Mouse (Mus musculus): ENCODE data around the gene Orai2. TPM values are rescaled to one million over a fixed set of nuclear protein-coding genes. Genes with fewer than 3 reads are reported as not detected.

The Orai2 gene
- total and polyA plus RNA-seq, 2 experiments from 2014 or later = 56.8 to 122 TPM

GRCm38 (mm10) chr5:136109042-136109441 is 61.5 kb downstream of the Orai2 start:
- H3K4me3 ChIP-seq (ENCODE audit: low read length) = no peak overlapping the region
- H3K4me2 ChIP-seq (ENCODE audit: low read depth, low read length) = no peak overlapping the region
- no peak overlapping the region for H3K27ac ChIP-seq
- DNase-seq (ENCODE audit: low spot score) (no peak), ATAC-seq (no peak)
- H3K4me1 ChIP-seq (ENCODE audit: insufficient read depth, low read length) = no peaks in the 10 kb centered on the region
- WGBS = 81% methylated on average over 3 of the region's 3 CpGs
- no peak for TF ChIP-seq CTCF (IDR thresholded peaks at IDR 0.05; ENCODE audit: low read depth)
- H3K9ac ChIP-seq (replicated peaks; ENCODE audit: low read length) = no peak overlapping the region
- H3K9me3 ChIP-seq (ENCODE audit: low read length) = no peaks in the 10 kb centered on the region
- no peaks in the 10 kb centered on the region for H3K36me3 ChIP-seq (ENCODE audit: insufficient read depth, low read length)
- no peaks in the 10 kb centered on the region for H3K27me3 ChIP-seq (ENCODE audit: insufficient read depth, low read length)

- Histone ChIP-seq H3K4me3 (ENCODE audit: low read length) (no peak overlapping the region), H3K36me3 (ENCODE audit: insufficient read depth, low read length) (no peaks in the 10 kb centered on the region), H3K9ac (replicated peaks; ENCODE audit: low read length) (no peak overlapping the region), H3K4me1 (ENCODE audit: insufficient read depth, low read length) (no peaks in the 10 kb centered on the region), H3K9me3 (ENCODE audit: low read length) (no peaks in the 10 kb centered on the region), H3K27ac (no peak overlapping the region), H3K27me3 (ENCODE audit: insufficient read depth, low read length) (no peaks in the 10 kb centered on the region), H3K4me2 (ENCODE audit: low read depth, low read length) (no peak overlapping the region)
- no peak for TF ChIP-seq CTCF (IDR thresholded peaks at IDR 0.05; ENCODE audit: low read depth)
- WGBS = 52% methylated on average over 2 of the region's 2 CpGs
- DNase-seq (ENCODE audit: low spot score) (no peak), ATAC-seq (no peak)
Observed at GRCm38 (mm10) chr5:136108486-136108885, 62.0 kb downstream of the Orai2 start.

GRCm38 (mm10) chr5:136104511-136104910 is 66.0 kb downstream of the Orai2 start:
- Histone ChIP-seq H3K4me1 (ENCODE audit: insufficient read depth, low read length) (peaks cover 7% of the 10 kb centered on the region; the same call in 1 of the 2 replicates), H3K9me3 (ENCODE audit: low read length) (no peaks in the 10 kb centered on the region), H3K4me3 (ENCODE audit: low read length) (no peak overlapping the region), H3K9ac (replicated peaks; ENCODE audit: low read length) (no peak overlapping the region), H3K4me2 (ENCODE audit: low read depth, low read length) (no peak overlapping the region), H3K27ac (no peak overlapping the region), H3K27me3 (ENCODE audit: insufficient read depth, low read length) (no peaks in the 10 kb centered on the region), H3K36me3 (ENCODE audit: insufficient read depth, low read length) (no peaks in the 10 kb centered on the region)
- ATAC-seq (no peak), DNase-seq (ENCODE audit: low spot score) (peak; percentile 41)
- WGBS = 85% methylated on average over 5 of the region's 5 CpGs
- TF ChIP-seq CTCF (IDR thresholded peaks at IDR 0.05; ENCODE audit: low read depth) = peak; percentile 73

- H3K27ac ChIP-seq = no peak overlapping the region
- 5% methylated on average over 41 of the region's 41 CpGs for WGBS
Observed at GRCm38 (mm10) chr5:136102099-136102820, 68.3 kb downstream of the Orai2 start.

GRCm38 (mm10) chr5:136098536-136098935 is 72.0 kb downstream of the Orai2 start:
- WGBS = 79% methylated on average over 10 of the region's 10 CpGs
- Histone ChIP-seq H3K9ac (replicated peaks; ENCODE audit: low read length) (no peak overlapping the region), H3K4me2 (ENCODE audit: low read depth, low read length) (no peak overlapping the region), H3K4me1 (ENCODE audit: insufficient read depth, low read length) (peaks cover 7% of the 10 kb centered on the region; the same call in 1 of the 2 replicates), H3K36me3 (ENCODE audit: insufficient read depth, low read length) (no peaks in the 10 kb centered on the region), H3K27ac (no peak overlapping the region), H3K4me3 (ENCODE audit: low read length) (no peak overlapping the region), H3K27me3 (ENCODE audit: insufficient read depth, low read length) (no peaks in the 10 kb centered on the region), H3K9me3 (ENCODE audit: low read length) (no peaks in the 10 kb centered on the region)
- no peak for TF ChIP-seq CTCF (IDR thresholded peaks at IDR 0.05; ENCODE audit: low read depth)
- ATAC-seq = no peak
- no peak for DNase-seq (ENCODE audit: low spot score)

More at GRCm38 (mm10) chr5:136102099-136102820, 68.3 kb downstream of the Orai2 start:
- Histone ChIP-seq H3K4me1 (ENCODE audit: insufficient read depth, low read length) (peaks cover 7% of the 10 kb centered on the region; the same call in 1 of the 2 replicates), H3K27me3 (ENCODE audit: insufficient read depth, low read length) (no peaks in the 10 kb centered on the region), H3K9me3 (ENCODE audit: low read length) (no peaks in the 10 kb centered on the region), H3K9ac (replicated peaks; ENCODE audit: low read length) (peak overlapping the region; percentile 47), H3K4me3 (ENCODE audit: low read length) (peak overlapping the region; percentile 38), H3K36me3 (ENCODE audit: insufficient read depth, low read length) (no peaks in the 10 kb centered on the region), H3K4me2 (ENCODE audit: low read depth, low read length) (peak overlapping the region; percentile 64)
- ATAC-seq (peak; percentile 85), DNase-seq (ENCODE audit: low spot score) (peak; percentile 93)
- peak; percentile 93 for TF ChIP-seq CTCF (IDR thresholded peaks at IDR 0.05; ENCODE audit: low read depth)

Small RNAs within 50 kb of the gene (microRNA-seq; reads per million reads assigned to microRNA genes)
- gene Mir7035 = 1.8 to 2.1 reads per million in 2 experiments

Other genes starting within 250 kb of the Orai2 start
- 334 and 336 TPM in 2 replicates for gene Ywhag, start 236.1 kb downstream of the Orai2 start, total RNA-seq (2014; rRNA removed)
- 734 and 782 TPM in 2 replicates for gene Ywhag, start 236.1 kb downstream of the Orai2 start, polyA plus RNA-seq (2015; fragmentation: Nextera tagmentation; extraction: Ambion mirVana)
- 6.5 and 18.9 TPM in 2 replicates for gene Ssc4d, start 196.2 kb downstream of the Orai2 start, total RNA-seq (2014; rRNA removed)
- 3.6 and 3.8 TPM in 2 replicates for gene Ssc4d, start 196.2 kb downstream of the Orai2 start, polyA plus RNA-seq (2015; fragmentation: Nextera tagmentation; extraction: Ambion mirVana)
- gene Zp3, start 190.6 kb downstream of the Orai2 start, total RNA-seq (2014; rRNA removed) = 0.10 TPM in 1 of 2 replicates, not detected in the other
- 0.18 and 0.39 TPM in 2 replicates for gene Zp3, start 190.6 kb downstream of the Orai2 start, polyA plus RNA-seq (2015; fragmentation: Nextera tagmentation; extraction: Ambion mirVana)
- gene Dtx2, start 175.9 kb downstream of the Orai2 start, total RNA-seq (2014; rRNA removed) = 23.5 and 28.6 TPM in 2 replicates
- gene Dtx2, start 175.9 kb downstream of the Orai2 start, polyA plus RNA-seq (2015; fragmentation: Nextera tagmentation; extraction: Ambion mirVana) = 17.4 and 17.9 TPM in 2 replicates
- not detected in 2 replicates for gene Upk3b, start 132.2 kb downstream of the Orai2 start, total RNA-seq (2014; rRNA removed)
- not detected in 2 replicates for gene Upk3b, start 132.2 kb downstream of the Orai2 start, polyA plus RNA-seq (2015; fragmentation: Nextera tagmentation; extraction: Ambion mirVana)
- not detected in 2 replicates for gene Upk3bl, start 116.2 kb downstream of the Orai2 start, total RNA-seq (2014; rRNA removed)
- 0.14 TPM in 1 of 2 replicates, not detected in the other for gene Upk3bl, start 116.2 kb downstream of the Orai2 start, polyA plus RNA-seq (2015; fragmentation: Nextera tagmentation; extraction: Ambion mirVana)
- 27.0 and 27.5 TPM in 2 replicates for gene Rasa4, start 86.8 kb downstream of the Orai2 start, total RNA-seq (2014; rRNA removed)
- gene Rasa4, start 86.8 kb downstream of the Orai2 start, polyA plus RNA-seq (2015; fragmentation: Nextera tagmentation; extraction: Ambion mirVana) = 19.2 and 19.4 TPM in 2 replicates
- 94.2 and 159 TPM in 2 replicates for gene Polr2j, start 54.1 kb downstream of the Orai2 start, total RNA-seq (2014; rRNA removed)
- gene Polr2j, start 54.1 kb downstream of the Orai2 start, polyA plus RNA-seq (2015; fragmentation: Nextera tagmentation; extraction: Ambion mirVana) = 235 and 245 TPM in 2 replicates
- 32.9 and 35.8 TPM in 2 replicates for gene Lrwd1, start 34.6 kb downstream of the Orai2 start, total RNA-seq (2014; rRNA removed)
- 16.8 and 17.7 TPM in 2 replicates for gene Lrwd1, start 34.6 kb downstream of the Orai2 start, polyA plus RNA-seq (2015; fragmentation: Nextera tagmentation; extraction: Ambion mirVana)
- gene Alkbh4, start 34.6 kb downstream of the Orai2 start, total RNA-seq (2014; rRNA removed) = 17.6 and 21.9 TPM in 2 replicates
- 15.2 and 15.4 TPM in 2 replicates for gene Alkbh4, start 34.6 kb downstream of the Orai2 start, polyA plus RNA-seq (2015; fragmentation: Nextera tagmentation; extraction: Ambion mirVana)
- 11.2 and 15.1 TPM in 2 replicates for gene Prkrip1, start 28.2 kb upstream of the Orai2 start, total RNA-seq (2014; rRNA removed)
- 58.7 and 59.0 TPM in 2 replicates for gene Prkrip1, start 28.2 kb upstream of the Orai2 start, polyA plus RNA-seq (2015; fragmentation: Nextera tagmentation; extraction: Ambion mirVana)
- 41.7 and 49.6 TPM in 2 replicates for gene Sh2b2, start 75.8 kb upstream of the Orai2 start, total RNA-seq (2014; rRNA removed)
- gene Sh2b2, start 75.8 kb upstream of the Orai2 start, polyA plus RNA-seq (2015; fragmentation: Nextera tagmentation; extraction: Ambion mirVana) = 14.4 and 15.3 TPM in 2 replicates

Measured in hindbrain, postnatal 0 days (tissue).